Mouse (Mus musculus) hindbrain, postnatal 0 days (tissue): ENCODE results near the gene Bag3. TPM values are rescaled to one million over a fixed set of nuclear protein-coding genes. Genes with fewer than 3 reads are reported as not detected.
A peak's percentile ranks its signal among the peaks of the same experiment; 100 is the strongest.

ENCODE experiments used
- ATAC-seq: fragments of 200-750 bp; cut with Nextera tagmentation; 2 replicates; pipeline ENCODE4 v1.8.0; 2017; ENCODE audit warnings: mild to moderate bottlenecking, moderate TSS enrichment, moderate library complexity
- DNase-seq: peaks from one replicate; pipeline ENCODE4 v3.0.0-alpha.2; 2015; ENCODE audit warnings: low spot score
- H3K27ac ChIP-seq: fragments of 300-500 bp; sonication (generic); 2 replicates; pipeline ENCODE4 v1.5.1; 2014; ENCODE audit warnings: mild to moderate bottlenecking
- H3K27me3 ChIP-seq: fragments of 300-500 bp; sonication (generic); 2 replicates; pipeline ENCODE4 v1.6.1; 2014; ENCODE audit warnings: low read length, mixed read lengths; ENCODE audit not compliant: insufficient read depth
- H3K36me3 ChIP-seq: fragments of 300-500 bp; sonication (generic); 2 replicates; pipeline ENCODE4 v1.6.1; 2014; ENCODE audit warnings: low read length, mixed read lengths; ENCODE audit not compliant: insufficient read depth
- H3K4me1 ChIP-seq: fragments of 300-500 bp; sonication (generic); 2 replicates; pipeline ENCODE4 v1.6.1; 2014; ENCODE audit warnings: antibody characterized with exemption, low read length, mixed read lengths; ENCODE audit not compliant: insufficient read depth
- H3K4me2 ChIP-seq: fragments of 300-500 bp; sonication (generic); 2 replicates; pipeline ENCODE4 v1.6.1; 2014; ENCODE audit warnings: low read depth, mild to moderate bottlenecking, low read length, moderate library complexity, mixed read lengths
- H3K4me3 ChIP-seq: fragments of 300-500 bp; sonication (generic); 2 replicates; pipeline ENCODE4 v1.5.1; 2014; ENCODE audit warnings: low read length
- H3K9ac ChIP-seq: fragments of 300-500 bp; sonication (generic); replicated peaks from 2 replicates; pipeline ENCODE4 v1.6.1; 2014; ENCODE audit warnings: mild to moderate bottlenecking, low read length, moderate library complexity, mixed read lengths
- H3K9me3 ChIP-seq: fragments of 300-500 bp; sonication (generic); 2 replicates; pipeline ENCODE4 v1.6.1; 2016; ENCODE audit warnings: low read length, mixed read lengths
- CTCF ChIP-seq: IDR thresholded peaks from 2 replicates; pipeline ENCODE4 v1.5.1; 2016; ENCODE audit warnings: antibody characterized with exemption, control low read depth, low read depth
- WGBS: fragments of 180-500 bp; shearing (Covaris S2); extraction: QIAGEN DNeasy Blood & Tissue Kit; methylation state at CpG from one replicate; pipeline ENCODE4 v1.1.7; 2014; 5-methylcytosine and 5-hydroxymethylcytosine counted together
- polyA plus RNA-seq: library from polyadenylated mRNA; unstranded; fragments of >200 nt; fragmentation: Nextera tagmentation; extraction: Ambion mirVana; gene quantifications from 2 replicates; pipeline ENCODE4 v1.2.1, GENCODE M21; 2015
- total RNA-seq: library from RNA; depleted of rRNA; stranded (reverse); fragments of >200 nt; gene quantifications from 2 replicates; pipeline ENCODE4 v1.2.3, GENCODE M21; 2014

The Bag3 gene
- total and polyA plus RNA-seq, 2 experiments from 2014 or later: 4.7 to 6.7 TPM

- no peak overlapping the region for H3K9ac ChIP-seq
- TF ChIP-seq CTCF: no peak
- no peaks in the 10 kb centered on the region for H3K27me3 ChIP-seq
- no peak overlapping the region for H3K27ac ChIP-seq
- H3K9me3 ChIP-seq: no peaks in the 10 kb centered on the region
- DNase-seq (peak; percentile 51), ATAC-seq (no peak)
- no peak overlapping the region for H3K4me2 ChIP-seq
- no peaks in the 10 kb centered on the region for H3K36me3 ChIP-seq
- WGBS: 67% methylated on average over 15 of the region's 15 CpGs
- no peak overlapping the region for H3K4me3 ChIP-seq
- no peaks in the 10 kb centered on the region for H3K4me1 ChIP-seq
Observed at GRCm38 (mm10) chr7:128581864-128582484, 58.6 kb downstream of the Bag3 start.

- ATAC-seq: peak; percentile 59
- 67% methylated on average over 6 of the region's 6 CpGs for WGBS
- Histone ChIP-seq H3K4me3 (no peak overlapping the region), H3K36me3 (no peaks in the 10 kb centered on the region), H3K27me3 (no peaks in the 10 kb centered on the region), H3K4me2 (no peak overlapping the region), H3K4me1 (no peaks in the 10 kb centered on the region), H3K9me3 (no peaks in the 10 kb centered on the region), H3K27ac (peak overlapping the region; percentile 8; the same call in 1 of the 2 replicates), H3K9ac (no peak overlapping the region)
- peak; percentile 54 for DNase-seq
- TF ChIP-seq CTCF: peak; percentile 30
Observed at GRCm38 (mm10) chr7:128583213-128583948, 60.0 kb downstream of the Bag3 start.

- no peak for TF ChIP-seq CTCF
- no peak overlapping the region for H3K4me2 ChIP-seq
- no peak overlapping the region for H3K4me3 ChIP-seq
- 72% methylated on average over 4 of the region's 4 CpGs for WGBS
- no peaks in the 10 kb centered on the region for H3K27me3 ChIP-seq
- ATAC-seq (no peak), DNase-seq (no peak)
- no peak overlapping the region for H3K9ac ChIP-seq
- no peaks in the 10 kb centered on the region for H3K9me3 ChIP-seq
- no peaks in the 10 kb centered on the region for H3K36me3 ChIP-seq
- H3K27ac ChIP-seq: no peak overlapping the region
- H3K4me1 ChIP-seq: no peaks in the 10 kb centered on the region
Observed at GRCm38 (mm10) chr7:128587334-128587933, 64.0 kb downstream of the Bag3 start.

- Histone ChIP-seq H3K27ac (peak overlapping the region; percentile 71), H3K4me3 (no peak overlapping the region), H3K27me3 (no peaks in the 10 kb centered on the region), H3K4me1 (0 out of 2 replicates have a peak, but pooled peaks cover 6% of the 10 kb centered on the region), H3K4me2 (no peak overlapping the region), H3K9me3 (no peaks in the 10 kb centered on the region), H3K9ac (no peak overlapping the region; the same call in 1 of the 2 replicates), H3K36me3 (no peaks in the 10 kb centered on the region)
- TF ChIP-seq CTCF: peak; percentile 34; the same call in 1 of the 2 replicates
- 19% methylated on average over 9 of the region's 9 CpGs for WGBS
- DNase-seq (peak; percentile 39), ATAC-seq (peak; percentile 51; the same call in 1 of the 2 replicates)
Observed at GRCm38 (mm10) chr7:128591345-128592084, 68.1 kb downstream of the Bag3 start.

- Histone ChIP-seq H3K27ac (peak overlapping the region; percentile 71), H3K4me1 (0 out of 2 replicates have a peak, but pooled peaks cover 6% of the 10 kb centered on the region), H3K27me3 (no peaks in the 10 kb centered on the region), H3K9ac (peak overlapping the region; percentile 28), H3K9me3 (no peaks in the 10 kb centered on the region), H3K4me3 (peak overlapping the region; percentile 18), H3K36me3 (no peaks in the 10 kb centered on the region), H3K4me2 (peak overlapping the region; percentile 52)
- 7% methylated on average over 21 of the region's 21 CpGs for WGBS
- TF ChIP-seq CTCF: no peak
- ATAC-seq (peak; percentile 70; the same call in 1 of the 2 replicates), DNase-seq (peak; percentile 56)
Observed at GRCm38 (mm10) chr7:128592118-128592935, 68.9 kb downstream of the Bag3 start.

GRCm38 (mm10) chr7:128592936-128593241 lies 69.5 kb downstream of the Bag3 start:
- 2% methylated on average over 6 of the region's 6 CpGs for WGBS
- peak overlapping the region; percentile 52 for H3K4me2 ChIP-seq
- H3K9me3 ChIP-seq: no peaks in the 10 kb centered on the region
- H3K9ac ChIP-seq: peak overlapping the region; percentile 28; the same call in 1 of the 2 replicates
- DNase-seq: peak; percentile 48
- no peaks in the 10 kb centered on the region for H3K27me3 ChIP-seq
- peak overlapping the region; percentile 18; the same call in 1 of the 2 replicates for H3K4me3 ChIP-seq
- H3K27ac ChIP-seq: peak overlapping the region; percentile 71
- H3K4me1 ChIP-seq: 0 out of 2 replicates have a peak, but pooled peaks cover 6% of the 10 kb centered on the region
- peak; percentile 21; the same call in 1 of the 2 replicates for ATAC-seq
- H3K36me3 ChIP-seq: no peaks in the 10 kb centered on the region
- TF ChIP-seq CTCF: no peak
